Mouse (Mus musculus) gastrocnemius, postnatal 25 days (tissue): ENCODE measurements around the gene Ano10. TPM values are rescaled to one million over a fixed set of nuclear protein-coding genes. Genes with fewer than 3 reads are reported as not detected.

Experiments used
- DNase-seq: peaks from one replicate; pipeline ENCODE4 v3.0.0; 2022
- long read RNA-seq, 2 experiments: library from polyadenylated mRNA; stranded (forward); transcript quantifications; one replicate each; pipeline ENCODE4 v2.0.0; 2021
- total RNA-seq, 2 experiments: library from RNA; stranded (reverse); gene quantifications; 1 replicate in 1 of 2; 2 replicates in 1 of 2; pipeline ENCODE4 v1.2.3; 2021

Gene Ano10
- 10 to 100 TPM; 36.6 to 43.5 TPM for total RNA-seq
- long read RNA-seq, experiment 1, transcript Ano10-201 (13 exons, 2,653 nt), result major isoform, 16 of 28 reads
- long read RNA-seq, experiment 1, partial matches to known transcripts, result 5 of 28 reads
- long read RNA-seq, experiment 1, other reads (novel, unspliced or antisense), result 7 of 28 reads
- long read RNA-seq, experiment 2, transcript Ano10-201 (13 exons, 2,653 nt), result major isoform, 27 of 40 reads
- long read RNA-seq, experiment 2, partial matches to known transcripts, result 4 of 40 reads
- long read RNA-seq, experiment 2, other reads (novel, unspliced or antisense), result 8 of 40 reads

DNA sequence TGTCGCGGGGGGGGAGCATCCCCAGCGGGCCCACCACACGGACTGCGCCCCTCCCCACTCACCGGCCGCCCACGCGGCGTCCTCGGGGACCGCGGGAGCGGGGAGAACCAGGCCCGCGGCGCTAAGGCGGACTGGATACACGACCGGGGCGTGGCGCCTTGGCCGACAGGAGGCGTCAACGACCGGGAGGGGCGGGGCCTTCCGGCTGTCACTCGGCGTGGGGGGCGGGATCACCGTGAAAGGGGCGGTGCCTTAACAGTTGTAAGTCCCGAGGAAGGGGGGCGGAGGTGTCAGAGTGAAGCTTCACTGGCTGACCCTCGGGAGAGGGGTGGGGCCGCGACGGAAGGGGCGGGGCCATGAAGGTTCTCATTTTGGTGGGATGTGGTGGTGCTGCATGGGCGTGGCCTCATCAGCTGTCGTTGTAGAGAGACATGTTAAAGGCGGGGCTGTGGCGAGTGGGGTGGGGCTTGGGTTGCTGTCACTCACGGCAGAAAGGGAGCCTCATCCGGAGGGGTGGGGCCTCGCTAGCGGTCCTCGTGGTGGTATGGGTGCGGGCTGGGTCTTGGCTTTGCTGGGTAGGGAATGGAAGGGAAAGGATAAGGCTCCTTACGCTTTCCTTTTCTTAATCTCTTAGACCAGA, at the start of gene Ano10:
Gene Ano10, minus strand, starts transcription at position 182 of the 640 bp plus-strand sequence.
- peak; percentile 98 for DNase-seq

DNA sequence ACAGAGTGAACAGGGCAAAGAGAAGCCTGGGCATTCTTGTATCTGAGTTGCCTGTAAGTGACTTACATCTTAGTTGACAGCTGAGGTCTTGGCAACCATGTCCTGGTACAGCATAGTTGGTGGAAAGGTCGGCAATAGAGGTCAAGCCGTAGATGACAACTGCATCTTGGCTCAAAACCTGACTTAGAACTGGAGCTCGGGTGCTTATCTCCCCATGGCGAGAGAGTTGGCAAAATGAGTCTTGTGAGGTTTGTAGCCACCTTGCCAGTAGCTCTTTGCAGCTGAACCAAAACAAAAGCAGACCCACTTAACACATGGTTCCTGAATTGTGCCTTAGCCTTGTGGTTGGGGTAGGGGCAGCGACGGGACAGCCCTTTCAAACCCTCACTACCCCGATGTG, 49.2 kb upstream of the Ano10 start:
- no peak for DNase-seq

DNA sequence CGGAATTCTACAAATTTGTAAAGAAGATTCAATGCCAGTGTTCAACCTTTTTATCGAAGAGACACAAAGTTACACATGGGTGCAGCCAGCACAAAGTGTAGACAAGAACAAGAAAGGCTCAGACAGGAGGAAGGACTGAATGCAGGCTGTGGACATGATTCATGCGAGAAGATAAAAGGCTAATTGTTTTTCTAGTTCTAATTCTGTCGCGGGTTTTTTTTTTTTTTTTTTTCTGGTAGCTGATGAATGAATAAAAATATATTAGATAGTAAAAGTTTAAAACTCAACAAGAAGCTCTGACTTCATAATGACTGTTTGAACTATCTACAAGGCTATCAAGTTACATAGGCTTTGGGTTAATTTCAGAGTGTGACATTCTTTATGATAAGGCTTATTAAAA, 45.7 kb upstream of the Ano10 start:
- no peak for DNase-seq

- DNase-seq, result no peak
These were observed 43.3 kb upstream of the Ano10 start for GRCm38 (mm10) chr9:122337510-122337931.

DNA sequence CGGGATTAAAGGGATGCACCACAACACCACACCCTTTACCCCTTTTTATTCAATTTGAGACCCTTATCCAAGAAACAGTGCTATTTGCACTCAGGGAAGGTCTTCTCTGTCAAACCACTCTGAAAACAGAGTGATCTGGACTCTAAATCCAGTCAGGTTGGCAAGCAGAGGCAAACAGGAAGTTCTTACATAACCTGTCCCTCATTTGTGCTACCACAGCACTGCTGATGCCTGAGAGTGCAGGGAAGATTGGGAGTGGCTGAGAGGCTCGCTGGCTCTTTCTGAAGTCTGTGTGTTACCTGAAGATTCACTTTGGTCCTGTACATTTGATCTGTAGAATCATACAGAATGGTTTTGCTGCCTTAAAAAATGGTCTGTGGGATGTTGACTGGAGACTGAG, 42.5 kb upstream of the Ano10 start:
- peak; percentile 9 for DNase-seq

- DNase-seq, result no peak
These were observed 34.0 kb upstream of the Ano10 start for GRCm38 (mm10) chr9:122328199-122328598.

DNA sequence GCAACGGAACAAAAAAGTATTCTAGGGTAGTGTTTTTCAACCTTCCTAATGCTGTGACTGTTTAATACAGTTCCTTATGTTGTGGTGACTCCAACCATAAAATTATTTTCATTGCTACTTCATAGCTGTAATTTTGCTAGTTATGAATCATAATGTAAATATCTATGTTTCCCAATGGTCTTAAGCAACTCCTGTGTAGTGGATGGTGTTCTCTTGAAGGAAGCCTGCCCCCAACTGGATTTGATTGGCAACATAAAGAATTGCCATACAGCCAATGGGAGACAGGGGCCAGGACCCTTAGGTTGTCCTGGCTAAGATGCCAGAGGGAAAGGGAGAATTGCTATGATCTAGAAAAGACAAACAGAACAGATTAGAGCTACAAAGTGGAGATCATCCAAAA, 31.8 kb upstream of the Ano10 start:
- no peak for DNase-seq

DNA sequence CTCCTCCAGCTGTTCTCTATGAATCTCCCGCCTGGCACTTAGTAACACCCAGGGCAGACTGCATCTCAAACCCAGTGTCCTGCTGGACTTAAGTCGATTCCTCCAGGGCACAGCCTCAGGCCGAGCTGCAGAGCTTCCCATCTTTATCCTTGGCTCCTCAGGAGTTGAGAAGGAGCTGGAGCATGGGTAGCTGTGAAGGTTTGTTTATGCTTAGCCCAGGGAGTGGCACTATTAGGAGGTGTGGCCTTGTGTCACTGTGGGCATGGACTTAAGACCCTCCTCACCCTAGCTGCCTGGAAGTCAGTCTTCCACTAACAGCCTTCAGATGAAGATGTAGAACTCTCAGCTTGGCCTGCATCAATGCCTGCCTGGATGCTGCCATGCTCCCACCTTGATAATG, 28.1 kb upstream of the Ano10 start:
- DNase-seq, result no peak

GRCm38 (mm10) chr9:122320626-122321025, 26.4 kb upstream of the Ano10 start:
- DNase-seq, result no peak

DNA sequence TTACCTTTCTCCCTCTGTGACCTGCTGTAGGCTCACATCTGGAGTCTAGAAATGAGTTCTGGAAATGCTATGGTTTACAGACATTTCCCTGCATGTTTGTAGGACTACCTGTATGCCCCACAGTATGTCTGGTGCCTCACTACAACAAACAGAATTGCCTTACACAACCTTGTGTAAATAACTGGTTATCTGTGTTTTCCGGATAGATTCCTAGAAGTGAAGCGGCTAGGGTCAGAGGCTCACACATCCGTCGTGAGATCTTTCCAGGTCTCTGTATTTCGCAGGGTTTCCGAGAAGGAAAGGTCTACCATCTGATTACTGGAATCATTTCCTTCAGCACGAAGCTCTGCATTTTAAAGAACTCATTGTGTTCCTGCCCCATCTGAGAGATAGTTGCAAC, 22.3 kb upstream of the Ano10 start:
- DNase-seq, result no peak

DNA sequence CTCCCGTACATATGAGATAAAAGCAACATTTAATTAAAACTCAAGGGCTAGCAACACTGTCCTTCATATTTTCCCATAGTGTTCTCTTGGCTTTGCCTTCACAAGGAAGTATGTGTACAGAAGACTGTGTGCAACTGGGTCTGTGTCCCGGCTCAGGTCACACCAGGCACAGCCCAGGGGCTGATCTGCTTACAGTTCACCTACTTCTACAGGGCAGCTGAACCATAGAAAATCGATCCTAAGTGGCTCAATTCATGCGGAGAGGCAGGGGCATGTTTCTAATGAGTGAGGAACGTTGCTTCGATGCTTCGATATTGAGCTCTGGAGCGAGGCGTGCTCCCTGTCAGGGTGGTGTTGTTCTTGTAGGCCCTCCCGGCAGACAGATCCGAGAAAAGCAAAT, 21.3 kb upstream of the Ano10 start:
- DNase-seq, result no peak

GRCm38 (mm10) chr9:122314942-122315341, 20.7 kb upstream of the Ano10 start:
- DNase-seq, result no peak

DNA sequence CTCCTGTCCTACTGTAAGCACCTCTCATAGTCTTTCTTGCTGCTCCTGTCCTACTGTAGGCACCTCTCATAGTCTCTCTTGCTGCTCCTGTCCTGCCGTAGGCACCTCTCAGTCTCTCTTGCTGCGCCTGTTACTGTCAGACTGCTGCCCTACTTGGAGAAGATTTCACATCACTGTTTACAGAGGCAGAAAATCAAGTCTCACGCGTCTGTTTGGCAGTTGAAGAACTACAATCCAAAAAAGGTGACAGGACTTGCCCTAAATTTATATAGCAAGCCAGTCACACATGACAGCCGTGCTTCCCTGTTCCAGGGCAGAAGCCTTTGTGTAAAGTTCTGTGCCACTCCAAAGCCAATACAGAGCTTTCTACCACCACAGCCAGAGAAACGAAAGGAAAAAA, 20.2 kb upstream of the Ano10 start:
- no peak for DNase-seq

DNA sequence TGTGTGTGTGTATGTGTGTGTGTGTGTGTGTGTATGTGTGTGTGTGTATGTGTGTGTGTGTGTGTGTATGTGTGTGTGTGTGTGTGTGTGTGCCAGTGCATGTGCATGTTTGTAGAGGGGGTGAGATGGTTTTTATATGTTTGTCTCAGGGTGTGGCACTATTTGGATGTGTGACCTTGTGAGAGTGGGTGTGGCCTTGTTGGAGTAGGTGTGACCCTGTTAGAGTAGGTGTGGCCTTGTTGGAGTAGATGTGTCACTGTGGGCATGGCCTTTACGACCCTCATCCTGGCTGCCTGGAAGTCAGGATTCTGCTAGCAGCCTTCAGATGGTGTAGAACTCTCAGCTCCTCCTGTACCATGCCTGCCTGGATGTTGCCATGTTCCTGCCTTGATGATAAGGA, 18.9 kb upstream of the Ano10 start:
- DNase-seq, result peak; percentile 1

DNA sequence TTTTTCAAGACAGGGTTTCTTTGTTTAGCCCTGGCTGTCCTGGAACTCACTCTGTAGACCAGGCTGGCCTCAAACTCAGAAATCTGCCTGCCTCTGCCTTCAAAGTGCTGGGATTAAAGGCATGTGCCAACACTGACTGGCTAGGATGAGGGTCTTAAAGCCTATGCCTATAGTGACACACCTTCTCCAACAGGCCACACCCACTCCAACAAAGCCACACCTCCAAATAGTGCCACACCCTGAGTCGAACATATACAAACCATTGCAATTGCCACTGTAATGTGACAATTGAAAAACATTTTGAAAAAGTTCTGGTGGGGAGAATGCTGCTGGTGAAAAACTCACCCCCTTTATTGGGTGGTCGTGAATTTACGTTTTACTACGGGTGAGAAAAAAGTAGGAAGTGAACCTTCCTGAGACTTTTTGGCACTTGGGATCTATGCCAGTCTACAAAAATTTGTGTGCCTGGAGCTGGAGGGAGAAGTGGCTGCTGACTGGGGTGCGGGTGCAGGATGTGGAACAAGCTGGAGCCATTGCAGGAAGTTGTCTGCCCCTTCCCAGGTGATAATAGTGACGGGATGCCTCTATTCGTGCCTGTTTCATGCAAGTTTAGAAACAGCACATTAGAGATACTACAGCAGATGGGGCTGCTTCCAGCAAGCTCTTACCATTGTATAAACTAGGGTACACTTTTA, 18.2 kb upstream of the Ano10 start:
- DNase-seq, result peak; percentile 3

DNA sequence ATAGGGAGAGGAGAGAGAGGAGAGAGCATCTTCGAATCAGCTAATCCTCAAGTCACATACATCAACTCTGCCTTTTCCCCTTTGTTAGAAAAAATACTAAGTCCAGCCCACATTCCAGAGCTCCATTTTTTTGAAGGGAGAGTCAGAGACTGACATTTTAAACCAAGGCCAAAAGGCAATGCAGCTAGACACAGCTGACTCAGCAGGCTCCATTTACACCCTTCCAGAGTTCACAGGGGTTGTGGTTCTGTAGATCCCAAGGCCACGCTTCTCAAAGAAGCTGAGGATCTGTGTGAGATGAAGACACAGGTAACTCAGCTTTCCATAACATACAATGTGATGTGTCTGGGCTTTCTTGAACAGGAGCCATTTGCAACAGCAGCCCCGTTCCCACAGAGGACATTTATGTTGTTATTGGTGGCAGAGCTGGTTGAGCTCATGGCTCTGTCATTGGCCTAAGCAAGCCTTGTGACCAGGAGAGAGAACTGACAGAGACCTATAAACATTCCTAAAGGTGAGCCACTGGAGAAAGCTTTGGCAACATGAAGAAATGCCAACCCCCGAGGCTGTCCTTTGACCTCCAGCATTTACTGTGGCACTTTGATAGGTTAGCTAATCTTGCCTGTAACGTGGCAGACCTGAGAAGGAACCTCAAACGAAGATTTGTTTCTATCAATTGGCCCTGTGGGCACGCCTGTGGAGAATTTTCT, 17.0 kb upstream of the Ano10 start:
- DNase-seq, result no peak

- peak; percentile 66 for DNase-seq
These were observed 16.4 kb upstream of the Ano10 start for GRCm38 (mm10) chr9:122310613-122311049.

GRCm38 (mm10) chr9:122309013-122309980, 15.1 kb upstream of the Ano10 start:
- peak; percentile 1 for DNase-seq

GRCm38 (mm10) chr9:122305302-122305701, 11.1 kb upstream of the Ano10 start:
- no peak for DNase-seq

DNA sequence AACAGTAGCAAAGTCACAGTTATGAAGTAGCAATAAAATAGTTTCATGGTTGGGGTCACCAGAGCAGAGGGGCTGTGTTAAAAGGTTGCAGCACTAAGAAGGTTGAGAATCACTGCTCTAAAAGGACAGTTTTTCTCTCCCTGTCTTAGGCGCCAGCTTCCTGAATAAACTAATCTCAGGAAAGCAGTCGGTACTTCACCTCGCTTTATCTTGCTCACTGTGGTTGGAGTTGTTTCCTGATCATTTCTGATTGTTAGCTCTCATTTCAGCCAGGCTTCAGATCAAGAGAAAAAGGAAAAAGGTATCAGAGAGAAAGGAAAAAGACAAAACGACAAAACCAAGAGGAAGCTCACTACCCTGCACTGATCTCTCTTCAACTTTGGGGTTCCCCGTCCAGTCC, 1.9 kb upstream of the Ano10 start:
- no peak for DNase-seq

DNA sequence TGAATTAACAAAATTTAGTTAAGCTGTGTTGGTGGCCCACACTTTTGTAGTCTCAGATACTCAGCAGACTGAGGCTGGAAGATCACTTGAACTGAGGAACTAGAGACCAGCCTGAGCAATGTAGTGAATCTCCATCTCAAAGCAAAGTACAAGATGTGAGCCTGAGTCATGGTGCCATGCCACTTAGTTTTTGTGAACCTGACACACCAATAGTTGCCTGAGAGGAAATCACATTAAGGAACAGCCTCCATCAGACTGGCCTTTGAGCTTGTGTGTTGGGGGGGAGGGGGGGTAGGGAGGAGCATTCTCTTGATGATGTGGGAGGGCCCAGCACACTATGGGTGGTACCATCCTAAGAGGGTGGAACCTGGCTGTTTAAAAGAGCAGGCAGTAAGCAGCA, 1.2 kb upstream of the Ano10 start:
- DNase-seq, result no peak

- no peak for DNase-seq
These were observed 370 bp downstream of the Ano10 start for GRCm38 (mm10) chr9:122293865-122294241.
